Mouse (Mus musculus) liver, adult 2 months (tissue): ENCODE measurements at regions not wholly inside any gene's neighbourhood (a gene's known extent, or its start where the extent isn't known, plus 50 kb on each side); places are given as distances from the start of the nearest gene placed in this dataset.

Experiments
- DNase-seq: peaks from one replicate; pipeline ENCODE4 v3.0.0-alpha.2; 2011; ENCODE audit warnings: low read depth, low spot score; ENCODE audit errors: extremely low read depth
- H3K27ac ChIP-seq: fragments of 200-500 bp; replicated peaks from 2 replicates; pipeline ENCODE4 v1.5.1; 2012; ENCODE audit warnings: low read depth, mild to moderate bottlenecking, control low read depth, inconsistent platforms, low read length; ENCODE audit not compliant: insufficient read depth
- H3K27me3 ChIP-seq: fragments of 200-500 bp; 2 replicates; pipeline ENCODE4 v1.6.1; 2012; ENCODE audit warnings: mild to moderate bottlenecking, moderate library complexity, low read length, inconsistent platforms; ENCODE audit not compliant: control insufficient read depth, insufficient read depth
- H3K36me3 ChIP-seq: fragments of 200-500 bp; 2 replicates; pipeline ENCODE4 v1.6.1; 2012; ENCODE audit warnings: low read length, inconsistent platforms; ENCODE audit not compliant: control insufficient read depth, insufficient read depth
- H3K4me1 ChIP-seq: fragments of 200-500 bp; 2 replicates; pipeline ENCODE4 v1.6.1; 2011; ENCODE audit warnings: low read length; ENCODE audit not compliant: control insufficient read depth, insufficient read depth
- H3K4me3 ChIP-seq: fragments of 200-500 bp; 2 replicates; pipeline ENCODE4 v1.5.1; 2011; ENCODE audit warnings: low read depth, mild to moderate bottlenecking, control low read depth, low read length, moderate library complexity; ENCODE audit not compliant: insufficient read depth
- H3K79me2 ChIP-seq: fragments of 200-500 bp; 2 replicates; pipeline ENCODE4 v1.6.1; 2012; ENCODE audit warnings: inconsistent platforms, mild to moderate bottlenecking, low read length, moderate library complexity; ENCODE audit not compliant: control insufficient read depth, insufficient read depth
- H3K9ac ChIP-seq: fragments of 200-500 bp; 2 replicates; pipeline ENCODE4 v1.6.1; 2012; ENCODE audit warnings: low read depth, mild to moderate bottlenecking, control low read depth, inconsistent platforms, low read length
- CTCF ChIP-seq: fragments of 200-500 bp; IDR thresholded peaks from 2 replicates; pipeline ENCODE4 v1.5.1; 2011; ENCODE audit warnings: low read depth, low read length, control low read depth
- POLR2A ChIP-seq: fragments of 200-500 bp; IDR thresholded peaks from 2 replicates; pipeline ENCODE4 v1.6.1; 2011; ENCODE audit warnings: low read length, control low read depth; ENCODE audit not compliant: insufficient read depth; ENCODE audit errors: extremely low read depth
- WGBS: fragments of 180-500 bp; shearing (Covaris S2); methylation state at CpG from one replicate; pipeline ENCODE4 v1.1.7; 2018; 5-methylcytosine and 5-hydroxymethylcytosine counted together

GRCm38 (mm10) chr12:71773891-71774290 is 57.0 kb upstream of the Daam1 start:
- no peak overlapping the region for H3K27ac ChIP-seq
- no peaks in the 10 kb centered on the region for H3K4me1 ChIP-seq
- no peaks in the 10 kb centered on the region for H3K36me3 ChIP-seq
- H3K4me3 ChIP-seq = no peak overlapping the region
- no peak for TF ChIP-seq CTCF
- TF ChIP-seq POLR2A = no peak
- peaks cover 3% of the 10 kb centered on the region; the same call in 1 of the 2 replicates for H3K27me3 ChIP-seq
- no peak overlapping the region for H3K9ac ChIP-seq
- no peak for DNase-seq
- WGBS = 57% methylated on average over 9 of the region's 9 CpGs
- no peaks in the 10 kb centered on the region for H3K79me2 ChIP-seq

- TF ChIP-seq CTCF = no peak
- TF ChIP-seq POLR2A = no peak
Observed at GRCm38 (mm10) chr12:71775126-71775525, 55.8 kb upstream of the Daam1 start.

GRCm38 (mm10) chr12:71778137-71778536 is 52.7 kb upstream of the Daam1 start:
- Histone ChIP-seq H3K79me2 (no peaks in the 10 kb centered on the region), H3K4me3 (no peak overlapping the region), H3K9ac (no peak overlapping the region; the same call in 1 of the 2 replicates), H3K27me3 (peaks cover 3% of the 10 kb centered on the region; the same call in 1 of the 2 replicates), H3K27ac (no peak overlapping the region), H3K36me3 (no peaks in the 10 kb centered on the region), H3K4me1 (no peaks in the 10 kb centered on the region)
- no peak for DNase-seq
- WGBS = 22% methylated on average over 14 of the region's 14 CpGs
- no peak for TF ChIP-seq POLR2A
- no peak for TF ChIP-seq CTCF

More at GRCm38 (mm10) chr12:71775126-71775525, 55.8 kb upstream of the Daam1 start:
- no peak for DNase-seq
- no peaks in the 10 kb centered on the region for H3K79me2 ChIP-seq
- H3K27ac ChIP-seq = no peak overlapping the region
- no peak overlapping the region for H3K9ac ChIP-seq
- H3K4me1 ChIP-seq = no peaks in the 10 kb centered on the region
- H3K36me3 ChIP-seq = no peaks in the 10 kb centered on the region
- WGBS = 87% methylated on average over 12 of the region's 12 CpGs
- H3K27me3 ChIP-seq = peaks cover 3% of the 10 kb centered on the region; the same call in 1 of the 2 replicates
- H3K4me3 ChIP-seq = no peak overlapping the region

GRCm38 (mm10) chr12:71778948-71779347 is 51.9 kb upstream of the Daam1 start:
- H3K27ac ChIP-seq = no peak overlapping the region
- DNase-seq = no peak
- TF ChIP-seq POLR2A = no peak
- no peak for TF ChIP-seq CTCF
- H3K36me3 ChIP-seq = no peaks in the 10 kb centered on the region
- no peak overlapping the region for H3K4me3 ChIP-seq
- H3K27me3 ChIP-seq = peaks cover 3% of the 10 kb centered on the region; the same call in 1 of the 2 replicates
- H3K79me2 ChIP-seq = no peaks in the 10 kb centered on the region
- no peak overlapping the region for H3K9ac ChIP-seq
- WGBS = 95% methylated on average over 3 of the region's 3 CpGs
- H3K4me1 ChIP-seq = no peaks in the 10 kb centered on the region

- Histone ChIP-seq H3K27me3 (peaks cover 3% of the 10 kb centered on the region; the same call in 1 of the 2 replicates), H3K9ac (no peak overlapping the region), H3K4me3 (no peak overlapping the region), H3K4me1 (no peaks in the 10 kb centered on the region), H3K79me2 (no peaks in the 10 kb centered on the region), H3K36me3 (no peaks in the 10 kb centered on the region), H3K27ac (no peak overlapping the region)
- WGBS = 73% methylated on average over 6 of the region's 6 CpGs
- TF ChIP-seq CTCF (no peak), POLR2A (no peak)
- DNase-seq = no peak
Observed at GRCm38 (mm10) chr12:71779418-71779817, 51.5 kb upstream of the Daam1 start.
